Mouse (Mus musculus) neural tube, embryonic 12.5 days (tissue): Measurements from ENCODE around the gene Fyb. TPM values are rescaled to one million over a fixed set of nuclear protein-coding genes. Genes with fewer than 3 reads are reported as not detected.
"Not testable (repeated sequence)": the region's sequence is repeated elsewhere in the genome, so short reads cannot be mapped to it uniquely, and the experiment has no call there.

Experiments used
- ATAC-seq: fragments of 200-750 bp; cut with Nextera tagmentation; 2 replicates; pipeline ENCODE4 v1.8.0; 2017; ENCODE audit warnings: low read depth, mild to moderate bottlenecking, moderate TSS enrichment, moderate library complexity; ENCODE audit not compliant: low FRiP score
- H3K27ac ChIP-seq: fragments of 300-500 bp; sonication (generic); 2 replicates; pipeline ENCODE4 v1.5.1; 2016
- H3K27me3 ChIP-seq: fragments of 300-500 bp; sonication (generic); replicated peaks from 2 replicates; pipeline ENCODE4 v1.6.1; 2016; ENCODE audit warnings: mild to moderate bottlenecking
- H3K36me3 ChIP-seq: fragments of 300-500 bp; sonication (generic); 2 replicates; pipeline ENCODE4 v1.6.1; 2016; ENCODE audit warnings: mild to moderate bottlenecking
- H3K4me1 ChIP-seq: fragments of 300-500 bp; sonication (generic); 2 replicates; pipeline ENCODE4 v1.6.1; 2016
- H3K4me2 ChIP-seq: fragments of 300-500 bp; sonication (generic); replicated peaks from 2 replicates; pipeline ENCODE4 v1.6.1; 2016; ENCODE audit warnings: mild to moderate bottlenecking
- H3K4me3 ChIP-seq: fragments of 300-500 bp; sonication (generic); 2 replicates; pipeline ENCODE4 v1.5.1; 2016
- H3K9ac ChIP-seq: fragments of 300-500 bp; sonication (generic); 2 replicates; pipeline ENCODE4 v1.6.1; 2016; ENCODE audit warnings: mild to moderate bottlenecking
- H3K9me3 ChIP-seq: fragments of 300-500 bp; sonication (generic); 2 replicates; pipeline ENCODE4 v1.6.1; 2016; ENCODE audit warnings: mild to moderate bottlenecking
- WGBS: fragments of 180-500 bp; shearing (Covaris S2); methylation state at CpG from one replicate; pipeline ENCODE4 v1.1.7; 2016; 5-methylcytosine and 5-hydroxymethylcytosine counted together
- polyA plus RNA-seq: library from polyadenylated mRNA; unstranded; fragments of >200 nt; fragmentation: Nextera tagmentation; extraction: Ambion mirVana; gene quantifications from 2 replicates; pipeline ENCODE4 v1.2.1, GENCODE M21; 2016

Gene Fyb
- polyA plus RNA-seq, 1 experiment from 2014 or later = 3.2 TPM

DNA sequence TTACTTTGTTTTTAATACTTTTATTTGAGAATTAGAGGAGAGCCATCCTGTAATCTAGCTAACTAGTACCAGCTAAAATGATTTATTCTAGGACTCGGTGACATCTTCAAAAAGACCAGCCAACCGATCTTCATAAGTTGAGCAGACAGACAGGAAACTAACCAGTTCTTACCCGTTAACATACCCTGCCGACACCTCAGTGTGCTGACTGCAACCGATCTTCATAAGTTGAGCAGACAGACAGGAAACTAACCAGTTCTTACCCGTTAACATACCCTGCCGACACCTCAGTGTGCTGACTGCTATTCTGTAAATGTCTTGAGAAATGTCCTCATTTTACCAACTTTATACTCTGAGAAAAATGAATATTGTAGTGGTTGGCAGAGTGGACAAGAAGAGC lies 63.7 kb downstream of the Fyb start:
- not testable (repeated sequence) for H3K9ac ChIP-seq, H3K27me3 ChIP-seq, H3K27ac ChIP-seq, H3K4me2 ChIP-seq, H3K9me3 ChIP-seq, H3K4me3 ChIP-seq, H3K4me1 ChIP-seq, ATAC-seq, H3K36me3 ChIP-seq
- 91% methylated on average over 7 of the region's 7 CpGs for WGBS

DNA sequence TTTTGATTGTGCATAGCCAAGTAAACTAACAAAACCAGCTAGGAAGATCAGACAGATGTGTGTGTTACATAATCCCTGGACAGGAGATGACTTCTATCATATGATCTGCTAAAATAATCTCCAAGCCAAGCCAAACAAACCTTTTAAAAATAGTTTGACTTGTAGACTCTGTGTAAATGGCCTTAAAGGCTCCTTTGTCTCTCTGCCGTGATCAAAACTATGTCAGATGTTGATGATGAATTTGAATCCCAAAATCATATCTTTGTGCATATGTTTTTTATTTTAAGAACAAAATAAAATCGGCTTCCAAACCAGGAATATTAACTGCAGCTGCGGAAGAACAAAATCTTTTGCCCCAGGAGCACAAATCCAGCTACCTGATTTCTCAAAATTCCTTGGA lies 64.9 kb downstream of the Fyb start:
- Histone ChIP-seq H3K9me3 (no peaks in the 10 kb centered on the region), H3K4me3 (no peak overlapping the region), H3K27me3 (no peaks in the 10 kb centered on the region), H3K4me2 (no peak overlapping the region), H3K27ac (no peak overlapping the region), H3K4me1 (no peaks in the 10 kb centered on the region), H3K9ac (no peak overlapping the region), H3K36me3 (no peaks in the 10 kb centered on the region)
- WGBS = 84% methylated on average over 3 of the region's 3 CpGs
- ATAC-seq = no peak

DNA sequence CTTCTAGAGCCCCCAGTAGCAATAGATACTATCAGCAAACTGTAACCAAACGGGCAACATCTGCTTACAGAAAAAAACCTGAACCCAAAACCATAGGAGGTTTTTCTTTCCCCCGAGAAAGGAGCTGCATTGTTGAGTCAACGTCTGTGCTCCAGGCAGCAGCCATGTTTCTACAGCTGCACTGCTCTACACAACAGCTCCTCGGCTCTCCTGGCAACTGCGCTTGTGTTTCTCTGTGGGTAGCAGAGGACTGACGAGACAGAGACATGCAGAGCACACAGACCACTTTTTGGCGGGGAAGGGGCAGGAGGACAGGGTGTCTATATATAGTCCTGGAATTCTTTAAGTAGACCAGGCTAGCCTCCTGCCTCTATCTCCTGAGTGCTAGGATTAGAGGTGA lies 65.5 kb downstream of the Fyb start:
- H3K4me1 ChIP-seq = no peaks in the 10 kb centered on the region
- H3K36me3 ChIP-seq = no peaks in the 10 kb centered on the region
- H3K27me3 ChIP-seq = no peaks in the 10 kb centered on the region
- H3K9ac ChIP-seq = no peak overlapping the region
- H3K4me2 ChIP-seq = no peak overlapping the region
- H3K27ac ChIP-seq = no peak overlapping the region
- H3K9me3 ChIP-seq = no peaks in the 10 kb centered on the region
- WGBS = 73% methylated on average over 7 of the region's 7 CpGs
- no peak overlapping the region for H3K4me3 ChIP-seq
- no peak for ATAC-seq

DNA sequence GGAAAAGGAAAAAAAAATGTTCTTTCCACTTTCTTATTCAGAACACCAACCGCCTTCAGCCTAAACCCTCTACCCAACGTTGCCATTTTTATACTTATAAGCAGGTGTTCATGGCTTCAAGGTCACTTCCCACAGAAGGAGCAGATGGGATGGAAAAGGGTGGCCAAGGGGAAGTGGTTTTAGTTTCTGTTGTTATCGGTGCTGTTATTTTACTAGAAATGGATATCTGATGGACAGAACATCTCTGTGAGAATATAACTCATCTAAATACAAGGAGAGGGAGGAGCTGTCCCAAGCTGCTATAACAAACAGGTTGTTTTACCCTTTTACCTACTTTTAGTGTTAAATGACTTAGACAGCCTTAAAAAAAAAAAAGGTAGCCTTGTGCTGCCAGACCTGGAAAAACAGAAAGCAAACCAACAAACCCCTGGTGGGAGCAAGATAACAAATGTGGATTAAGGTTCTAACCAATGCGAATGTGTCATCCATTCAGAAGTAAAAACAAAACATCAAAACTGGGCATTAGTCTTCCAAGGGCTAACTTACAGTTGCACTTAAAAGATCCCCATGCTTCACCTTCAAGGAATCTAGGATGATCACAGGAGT lies 68.3 kb downstream of the Fyb start:
- H3K9me3 ChIP-seq = no peaks in the 10 kb centered on the region
- no peaks in the 10 kb centered on the region for H3K27me3 ChIP-seq
- no peaks in the 10 kb centered on the region for H3K36me3 ChIP-seq
- H3K27ac ChIP-seq = no peak overlapping the region
- H3K4me1 ChIP-seq = no peaks in the 10 kb centered on the region
- H3K4me2 ChIP-seq = no peak overlapping the region
- 89% methylated on average over 4 of the region's 4 CpGs for WGBS
- H3K4me3 ChIP-seq = no peak overlapping the region
- no peak overlapping the region for H3K9ac ChIP-seq
- ATAC-seq = no peak

DNA sequence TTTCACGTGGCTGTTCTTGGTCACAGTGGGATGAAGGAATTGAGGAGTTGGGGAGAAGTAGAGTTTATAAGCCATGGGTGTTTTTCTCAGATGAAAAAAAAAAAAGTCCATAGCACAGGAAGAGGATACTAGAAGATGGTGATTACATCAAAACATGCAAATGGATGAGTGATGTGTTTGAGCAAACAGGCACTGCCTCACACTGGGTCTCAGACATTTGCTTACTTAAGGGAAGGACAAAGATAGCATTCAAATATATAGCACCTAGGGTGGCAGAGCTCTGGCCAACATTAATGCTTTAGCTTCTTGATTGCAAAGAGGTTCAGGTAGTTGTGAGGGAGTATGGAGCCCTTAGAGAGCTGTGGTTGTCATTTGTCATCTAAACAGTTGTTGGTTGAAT lies 68.9 kb downstream of the Fyb start:
- no peaks in the 10 kb centered on the region for H3K27me3 ChIP-seq
- no peak overlapping the region for H3K27ac ChIP-seq
- H3K9me3 ChIP-seq = no peaks in the 10 kb centered on the region
- H3K4me3 ChIP-seq = no peak overlapping the region
- ATAC-seq = no peak
- no peak overlapping the region for H3K9ac ChIP-seq
- WGBS = 67% methylated on average over 1 of the region's 1 CpGs
- H3K4me1 ChIP-seq = no peaks in the 10 kb centered on the region
- no peaks in the 10 kb centered on the region for H3K36me3 ChIP-seq
- H3K4me2 ChIP-seq = no peak overlapping the region

DNA sequence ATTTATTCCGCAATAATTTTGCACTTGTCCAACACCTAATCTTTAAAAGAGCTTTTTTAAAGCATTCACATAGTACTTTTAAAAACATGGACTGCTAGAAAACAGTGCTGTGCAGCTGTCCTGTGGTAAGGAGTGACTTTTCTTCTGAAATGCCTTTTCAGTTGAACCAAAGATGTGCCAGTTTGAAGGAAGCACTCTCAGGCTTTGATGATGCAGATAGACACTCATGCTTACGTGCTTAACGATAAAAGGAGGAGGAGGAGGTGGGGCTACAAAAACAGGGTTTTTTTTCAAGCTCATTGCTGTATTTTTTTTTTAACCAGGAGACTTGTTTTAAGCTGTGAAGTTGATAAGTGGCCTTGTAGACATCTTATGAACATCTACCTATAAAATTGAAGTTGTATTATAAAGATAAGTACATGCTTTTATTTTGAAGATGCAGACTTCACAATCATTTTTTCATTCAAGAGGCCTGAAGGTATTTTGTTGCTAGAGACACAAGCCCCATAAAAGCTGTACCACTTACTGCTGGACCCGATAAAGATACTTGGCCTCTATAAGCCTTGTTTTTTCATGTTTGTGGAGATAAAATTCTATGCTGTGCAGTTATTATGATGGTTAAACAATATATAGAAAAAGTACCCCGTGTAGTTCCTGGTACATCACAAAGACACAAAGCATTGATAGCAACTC lies 70.1 kb downstream of the Fyb start:
- ATAC-seq = no peak
- H3K4me3 ChIP-seq = no peak overlapping the region

DNA sequence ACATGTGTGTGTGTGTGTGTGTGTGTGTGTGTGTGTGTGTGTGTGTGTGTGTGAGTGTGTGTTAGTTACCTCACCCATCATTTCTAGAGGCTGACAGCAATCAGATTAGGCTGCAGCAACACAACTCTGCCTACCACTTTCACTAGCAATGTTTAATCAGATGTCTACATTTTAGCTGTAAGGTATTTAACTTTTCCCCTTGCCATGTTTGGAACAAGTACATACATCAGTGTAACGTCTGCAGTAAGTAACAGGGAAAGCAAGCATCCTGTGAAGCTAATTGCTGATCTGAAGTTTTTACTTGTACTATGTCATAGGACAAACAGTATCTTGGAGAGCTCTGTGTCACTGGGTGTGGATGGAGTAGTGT lies 70.6 kb downstream of the Fyb start:
- 77% methylated on average over 1 of the region's 1 CpGs for WGBS
- Histone ChIP-seq H3K9ac (no peak overlapping the region), H3K4me1 (no peaks in the 10 kb centered on the region), H3K36me3 (no peaks in the 10 kb centered on the region), H3K4me2 (no peak overlapping the region), H3K9me3 (no peaks in the 10 kb centered on the region), H3K4me3 (no peak overlapping the region), H3K27ac (no peak overlapping the region), H3K27me3 (no peaks in the 10 kb centered on the region)
- ATAC-seq = no peak

More for the DNA sequence above, 70.1 kb downstream of the Fyb start:
- no peaks in the 10 kb centered on the region for H3K9me3 ChIP-seq
- H3K36me3 ChIP-seq = no peaks in the 10 kb centered on the region
- H3K27ac ChIP-seq = no peak overlapping the region
- H3K4me1 ChIP-seq = no peaks in the 10 kb centered on the region
- H3K4me2 ChIP-seq = no peak overlapping the region
- H3K9ac ChIP-seq = no peak overlapping the region
- no peaks in the 10 kb centered on the region for H3K27me3 ChIP-seq
- WGBS = 84% methylated on average over 5 of the region's 5 CpGs

DNA sequence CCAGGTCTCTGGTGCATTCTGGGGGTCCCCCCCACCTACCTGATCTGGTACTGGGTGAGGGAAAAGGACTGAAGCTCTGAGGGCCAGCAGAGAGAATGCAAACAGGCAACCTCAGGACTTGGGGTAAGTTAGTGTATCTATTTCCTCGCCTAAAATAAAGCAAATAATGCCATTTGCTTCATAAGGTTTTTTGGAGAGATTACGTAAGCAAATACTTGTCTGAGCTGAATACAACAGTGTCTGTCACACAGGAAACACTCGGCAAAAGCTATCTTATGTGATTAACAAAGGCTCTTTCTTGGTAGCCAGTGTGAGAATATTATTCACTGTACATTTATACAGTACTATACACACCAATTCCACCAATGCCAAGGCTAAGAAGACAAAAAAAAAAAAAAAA lies 76.0 kb downstream of the Fyb start:
- Histone ChIP-seq H3K4me2 (no peak overlapping the region), H3K9ac (no peak overlapping the region), H3K27me3 (no peaks in the 10 kb centered on the region), H3K36me3 (no peaks in the 10 kb centered on the region), H3K27ac (no peak overlapping the region), H3K4me1 (no peaks in the 10 kb centered on the region), H3K4me3 (no peak overlapping the region), H3K9me3 (no peaks in the 10 kb centered on the region)
- 80% methylated on average over 3 of the region's 3 CpGs for WGBS
- ATAC-seq = no peak

DNA sequence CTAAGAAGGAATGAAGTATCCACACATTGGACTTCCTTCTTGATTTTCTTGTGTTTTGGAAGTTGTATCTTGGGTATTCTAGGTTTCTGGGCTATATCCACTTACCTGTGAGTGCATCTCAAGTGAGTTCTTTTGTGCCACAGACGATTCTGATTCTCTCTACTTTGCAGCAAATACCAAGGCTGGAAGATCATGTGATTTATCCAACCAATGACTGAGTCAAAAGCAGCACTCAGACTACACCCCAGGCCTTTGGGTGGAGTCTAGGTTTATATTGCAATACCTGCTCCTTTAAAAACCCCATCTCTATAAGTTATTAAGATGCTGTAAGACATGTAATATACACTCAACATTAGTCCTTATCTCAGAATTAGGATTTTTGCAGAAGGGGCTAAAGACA lies 77.7 kb downstream of the Fyb start:
- no peaks in the 10 kb centered on the region for H3K9me3 ChIP-seq
- no peak for ATAC-seq
- H3K4me1 ChIP-seq = no peaks in the 10 kb centered on the region
- H3K27ac ChIP-seq = no peak overlapping the region
- no peak overlapping the region for H3K9ac ChIP-seq
- H3K4me2 ChIP-seq = no peak overlapping the region
- no peaks in the 10 kb centered on the region for H3K36me3 ChIP-seq
- WGBS = 72% methylated on average over 1 of the region's 1 CpGs
- no peaks in the 10 kb centered on the region for H3K27me3 ChIP-seq
- H3K4me3 ChIP-seq = no peak overlapping the region

DNA sequence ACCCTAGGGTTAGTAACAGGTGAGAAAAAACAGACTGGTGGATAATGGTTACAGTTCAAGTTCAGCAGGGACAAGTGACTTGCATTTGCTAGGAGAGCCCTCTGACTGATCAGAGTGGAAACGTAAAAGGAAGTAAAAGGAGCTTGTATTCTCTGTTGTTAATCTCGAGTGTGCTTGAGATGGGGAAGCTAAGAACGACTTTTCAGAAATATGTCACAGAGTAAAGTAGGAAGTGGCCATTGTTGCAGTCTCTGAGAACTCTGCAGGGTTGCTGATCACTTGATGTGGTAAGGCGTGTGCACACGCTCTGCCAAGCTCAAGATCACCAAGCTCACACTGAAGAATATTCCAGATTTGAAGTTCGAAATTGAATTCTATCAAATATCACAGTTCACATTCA lies 78.7 kb downstream of the Fyb start:
- no peak for ATAC-seq
- Histone ChIP-seq H3K9me3 (no peaks in the 10 kb centered on the region), H3K36me3 (no peaks in the 10 kb centered on the region), H3K27me3 (no peaks in the 10 kb centered on the region), H3K4me2 (no peak overlapping the region), H3K27ac (no peak overlapping the region), H3K4me1 (no peaks in the 10 kb centered on the region), H3K9ac (no peak overlapping the region), H3K4me3 (no peak overlapping the region)
- 83% methylated on average over 6 of the region's 6 CpGs for WGBS

DNA sequence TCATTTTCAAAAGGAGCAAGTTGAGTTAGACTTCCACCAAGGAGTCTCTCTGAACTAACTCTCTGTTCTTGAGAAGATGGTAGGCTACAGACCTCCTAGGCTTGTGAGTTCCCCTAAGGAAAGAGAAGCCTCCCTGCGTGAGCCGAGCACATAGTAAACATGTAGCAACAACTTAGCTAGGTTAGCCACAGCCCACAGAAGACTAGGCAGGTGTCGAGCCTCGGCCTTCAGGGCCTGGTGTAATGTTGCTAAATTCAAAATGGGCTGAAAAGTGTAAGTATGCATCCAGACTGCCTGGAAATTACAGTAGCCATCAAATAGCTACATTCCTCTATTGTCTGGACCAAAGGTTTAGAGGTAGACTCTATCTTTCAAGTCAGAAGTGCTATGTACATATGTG lies 79.3 kb downstream of the Fyb start:
- no peak overlapping the region for H3K27ac ChIP-seq
- H3K4me1 ChIP-seq = no peaks in the 10 kb centered on the region
- ATAC-seq = no peak
- no peaks in the 10 kb centered on the region for H3K27me3 ChIP-seq
- no peaks in the 10 kb centered on the region for H3K9me3 ChIP-seq
- H3K4me2 ChIP-seq = no peak overlapping the region
- WGBS = 89% methylated on average over 4 of the region's 4 CpGs
- H3K36me3 ChIP-seq = no peaks in the 10 kb centered on the region
- H3K4me3 ChIP-seq = no peak overlapping the region
- H3K9ac ChIP-seq = no peak overlapping the region

DNA sequence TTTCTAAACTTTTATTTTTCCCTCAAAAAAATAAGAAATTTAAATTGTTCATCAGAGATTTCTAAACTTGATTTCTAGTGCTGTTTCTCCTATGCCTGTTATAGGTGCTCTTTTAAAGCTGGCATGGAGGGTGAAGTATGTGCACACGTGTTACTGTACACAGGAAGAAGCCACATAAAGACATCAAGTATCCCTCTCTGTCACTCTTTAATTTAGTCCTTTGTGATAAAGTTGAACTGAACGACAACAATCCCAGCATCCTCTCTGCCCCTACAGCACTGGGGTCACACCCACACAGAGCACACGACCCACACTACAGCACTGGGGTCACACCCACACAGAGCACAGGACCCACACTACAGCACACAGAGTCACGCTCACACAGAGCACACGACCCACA lies 88.0 kb downstream of the Fyb start:
- no peaks in the 10 kb centered on the region for H3K4me1 ChIP-seq
- H3K4me2 ChIP-seq = no peak overlapping the region
- no peaks in the 10 kb centered on the region for H3K9me3 ChIP-seq
- no peak overlapping the region for H3K27ac ChIP-seq
- no peak for ATAC-seq
- no peaks in the 10 kb centered on the region for H3K27me3 ChIP-seq
- H3K4me3 ChIP-seq = no peak overlapping the region
- no peaks in the 10 kb centered on the region for H3K36me3 ChIP-seq
- WGBS = 81% methylated on average over 5 of the region's 5 CpGs
- H3K9ac ChIP-seq = no peak overlapping the region

DNA sequence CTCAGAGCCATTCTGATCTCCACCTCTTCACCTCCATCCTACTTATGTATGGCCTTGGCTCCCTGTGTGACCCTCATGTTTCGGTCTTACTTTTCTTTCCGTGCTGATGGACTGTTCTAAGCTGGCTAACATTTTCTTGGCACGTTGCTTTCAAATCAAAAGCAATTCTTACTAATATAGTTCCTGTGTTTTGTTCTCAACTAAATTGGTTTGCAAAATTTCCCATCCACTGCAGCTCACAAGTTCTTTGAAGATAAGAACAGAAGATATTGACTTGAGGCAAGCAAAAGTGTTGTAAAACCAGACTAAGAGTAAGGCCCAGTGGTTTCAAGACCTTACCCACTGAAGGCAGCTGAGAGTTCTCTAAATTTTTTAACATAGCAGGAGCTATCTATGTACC lies 90.2 kb downstream of the Fyb start:
- H3K4me3 ChIP-seq = no peak overlapping the region
- no peak for ATAC-seq
- H3K9ac ChIP-seq = no peak overlapping the region
- no peaks in the 10 kb centered on the region for H3K4me1 ChIP-seq
- 83% methylated on average over 3 of the region's 3 CpGs for WGBS
- H3K4me2 ChIP-seq = no peak overlapping the region
- H3K36me3 ChIP-seq = no peaks in the 10 kb centered on the region
- no peak overlapping the region for H3K27ac ChIP-seq
- H3K9me3 ChIP-seq = no peaks in the 10 kb centered on the region
- no peaks in the 10 kb centered on the region for H3K27me3 ChIP-seq
